Mouse (Mus musculus) forebrain, embryonic 15.5 days (tissue): ENCODE measurements around the gene 1700088E04Rik. TPM values are rescaled to one million over a fixed set of nuclear protein-coding genes. Genes with fewer than 3 reads are reported as not detected.

Experiments used
- ATAC-seq: fragments of 200-750 bp; cut with Nextera tagmentation; replicated peaks from 2 replicates; pipeline ENCODE4 v1.8.0; 2017; ENCODE audit warnings: mild to moderate bottlenecking, moderate TSS enrichment, moderate library complexity
- H3K27ac ChIP-seq: fragments of 300-500 bp; sonication (generic); replicated peaks from 2 replicates; pipeline ENCODE4 v1.5.1; 2015; ENCODE audit warnings: mild to moderate bottlenecking, inconsistent platforms
- H3K27me3 ChIP-seq: fragments of 300-500 bp; sonication (generic); 2 replicates; pipeline ENCODE4 v1.6.1; 2015; ENCODE audit warnings: inconsistent platforms
- H3K36me3 ChIP-seq: fragments of 300-500 bp; sonication (generic); 2 replicates; pipeline ENCODE4 v1.6.1; 2015; ENCODE audit warnings: mild to moderate bottlenecking, inconsistent platforms
- H3K4me1 ChIP-seq: fragments of 300-500 bp; sonication (generic); 2 replicates; pipeline ENCODE4 v1.6.1; 2015; ENCODE audit warnings: inconsistent platforms
- H3K4me2 ChIP-seq: fragments of 300-500 bp; sonication (generic); replicated peaks from 2 replicates; pipeline ENCODE4 v1.6.1; 2015; ENCODE audit warnings: mild to moderate bottlenecking, inconsistent platforms
- H3K4me3 ChIP-seq: fragments of 300-500 bp; sonication (generic); 2 replicates; pipeline ENCODE4 v1.5.1; 2015; ENCODE audit warnings: mild to moderate bottlenecking, inconsistent platforms
- H3K9ac ChIP-seq: fragments of 300-500 bp; sonication (generic); replicated peaks from 2 replicates; pipeline ENCODE4 v1.6.1; 2015; ENCODE audit warnings: mild to moderate bottlenecking, inconsistent platforms
- H3K9me3 ChIP-seq: fragments of 300-500 bp; sonication (generic); 2 replicates; pipeline ENCODE4 v1.6.1; 2016; ENCODE audit warnings: inconsistent platforms
- WGBS: fragments of 180-500 bp; shearing (Covaris S2); methylation state at CpG from one replicate; pipeline ENCODE4 v1.1.7; 2015; ENCODE audit warnings: mixed read lengths; 5-methylcytosine and 5-hydroxymethylcytosine counted together
- polyA plus RNA-seq: library from polyadenylated mRNA; unstranded; fragments of >200 nt; fragmentation: Nextera tagmentation; extraction: Ambion mirVana; gene quantifications from 2 replicates; pipeline ENCODE4 v1.2.1, GENCODE M21; 2015

1700088E04Rik gene
- polyA plus RNA-seq, 1 experiment from 2014 or later: 16.8 TPM

GRCm38 (mm10) chr15:79128208-79128607 is 12.8 kb downstream of the 1700088E04Rik start:
- Histone ChIP-seq H3K4me1 (no peaks in the 10 kb centered on the region), H3K9me3 (no peaks in the 10 kb centered on the region), H3K4me3 (no peak overlapping the region), H3K4me2 (no peak overlapping the region), H3K9ac (no peak overlapping the region), H3K27ac (no peak overlapping the region), H3K27me3 (no peaks in the 10 kb centered on the region), H3K36me3 (peaks cover 66% of the 10 kb centered on the region)
- no peak for ATAC-seq
- 97% methylated on average over 5 of the region's 5 CpGs for WGBS

- 93% methylated on average over 12 of the region's 12 CpGs for WGBS
- Histone ChIP-seq H3K4me3 (no peak overlapping the region), H3K36me3 (peaks cover 60% of the 10 kb centered on the region), H3K9me3 (no peaks in the 10 kb centered on the region), H3K27ac (no peak overlapping the region), H3K4me2 (no peak overlapping the region), H3K9ac (no peak overlapping the region), H3K27me3 (no peaks in the 10 kb centered on the region), H3K4me1 (no peaks in the 10 kb centered on the region)
- no peak for ATAC-seq
Observed at GRCm38 (mm10) chr15:79127101-79127500, 14.0 kb downstream of the 1700088E04Rik start.

GRCm38 (mm10) chr15:79126217-79126932 is 14.7 kb downstream of the 1700088E04Rik start:
- Histone ChIP-seq H3K4me3 (no peak overlapping the region), H3K27me3 (no peaks in the 10 kb centered on the region), H3K4me2 (no peak overlapping the region), H3K9ac (no peak overlapping the region), H3K9me3 (no peaks in the 10 kb centered on the region), H3K27ac (no peak overlapping the region), H3K4me1 (no peaks in the 10 kb centered on the region), H3K36me3 (peaks cover 54% of the 10 kb centered on the region)
- ATAC-seq: no peak
- 81% methylated on average over 13 of the region's 13 CpGs for WGBS

- H3K27me3 ChIP-seq: no peaks in the 10 kb centered on the region
Observed at GRCm38 (mm10) chr15:79124331-79124875, 16.6 kb downstream of the 1700088E04Rik start.

GRCm38 (mm10) chr15:79123751-79124150 is 17.3 kb downstream of the 1700088E04Rik start:
- no peak overlapping the region for H3K27ac ChIP-seq
- no peaks in the 10 kb centered on the region for H3K9me3 ChIP-seq
- peaks cover 38% of the 10 kb centered on the region for H3K36me3 ChIP-seq
- no peak overlapping the region for H3K4me3 ChIP-seq
- no peak for ATAC-seq
- 91% methylated on average over 6 of the region's 6 CpGs for WGBS
- no peaks in the 10 kb centered on the region for H3K27me3 ChIP-seq
- H3K4me2 ChIP-seq: no peak overlapping the region
- H3K4me1 ChIP-seq: no peaks in the 10 kb centered on the region
- H3K9ac ChIP-seq: no peak overlapping the region

More at GRCm38 (mm10) chr15:79124331-79124875, 16.6 kb downstream of the 1700088E04Rik start:
- Histone ChIP-seq H3K4me2 (no peak overlapping the region), H3K9me3 (no peaks in the 10 kb centered on the region), H3K9ac (no peak overlapping the region), H3K4me3 (no peak overlapping the region), H3K36me3 (peaks cover 40% of the 10 kb centered on the region), H3K4me1 (no peaks in the 10 kb centered on the region), H3K27ac (no peak overlapping the region)
- 88% methylated on average over 10 of the region's 10 CpGs for WGBS
- ATAC-seq: no peak

GRCm38 (mm10) chr15:79122546-79122945 is 18.5 kb downstream of the 1700088E04Rik start:
- Histone ChIP-seq H3K4me3 (no peak overlapping the region), H3K4me2 (no peak overlapping the region), H3K27me3 (no peaks in the 10 kb centered on the region), H3K27ac (no peak overlapping the region), H3K4me1 (no peaks in the 10 kb centered on the region), H3K9ac (no peak overlapping the region), H3K9me3 (no peaks in the 10 kb centered on the region), H3K36me3 (peaks cover 28% of the 10 kb centered on the region)
- no peak for ATAC-seq
- WGBS: 84% methylated on average over 13 of the region's 13 CpGs

GRCm38 (mm10) chr15:79122119-79122518 is 18.9 kb downstream of the 1700088E04Rik start:
- Histone ChIP-seq H3K4me2 (no peak overlapping the region), H3K27ac (no peak overlapping the region), H3K9ac (no peak overlapping the region), H3K27me3 (no peaks in the 10 kb centered on the region), H3K4me3 (no peak overlapping the region), H3K4me1 (no peaks in the 10 kb centered on the region), H3K36me3 (peaks cover 25% of the 10 kb centered on the region), H3K9me3 (no peaks in the 10 kb centered on the region)
- no peak for ATAC-seq
- 81% methylated on average over 4 of the region's 4 CpGs for WGBS

GRCm38 (mm10) chr15:79119491-79119890 is 21.6 kb downstream of the 1700088E04Rik start:
- no peak for ATAC-seq
- Histone ChIP-seq H3K4me3 (no peak overlapping the region), H3K9me3 (no peaks in the 10 kb centered on the region), H3K27me3 (no peaks in the 10 kb centered on the region), H3K4me1 (no peaks in the 10 kb centered on the region), H3K27ac (no peak overlapping the region), H3K36me3 (peaks cover 26% of the 10 kb centered on the region), H3K4me2 (no peak overlapping the region), H3K9ac (no peak overlapping the region)
- 83% methylated on average over 9 of the region's 9 CpGs for WGBS

- Histone ChIP-seq H3K27me3 (no peaks in the 10 kb centered on the region), H3K4me1 (peaks cover 16% of the 10 kb centered on the region), H3K4me2 (no peak overlapping the region), H3K4me3 (no peak overlapping the region), H3K27ac (no peak overlapping the region), H3K36me3 (peaks cover 14% of the 10 kb centered on the region), H3K9ac (no peak overlapping the region), H3K9me3 (no peaks in the 10 kb centered on the region)
- ATAC-seq: no peak
- WGBS: 67% methylated on average over 5 of the region's 5 CpGs
Observed at GRCm38 (mm10) chr15:79115276-79115675, 25.8 kb downstream of the 1700088E04Rik start.

- Histone ChIP-seq H3K9me3 (no peaks in the 10 kb centered on the region), H3K36me3 (peaks cover 10% of the 10 kb centered on the region), H3K27ac (no peak overlapping the region), H3K9ac (no peak overlapping the region), H3K27me3 (no peaks in the 10 kb centered on the region), H3K4me1 (peaks cover 34% of the 10 kb centered on the region), H3K4me3 (no peak overlapping the region), H3K4me2 (no peak overlapping the region)
- no peak for ATAC-seq
- 68% methylated on average over 4 of the region's 4 CpGs for WGBS
Observed at GRCm38 (mm10) chr15:79111774-79112173, 29.3 kb downstream of the 1700088E04Rik start.

- Histone ChIP-seq H3K27me3 (no peaks in the 10 kb centered on the region), H3K9ac (peak overlapping the region; percentile 94), H3K4me1 (peaks cover 34% of the 10 kb centered on the region), H3K9me3 (no peaks in the 10 kb centered on the region), H3K4me2 (peak overlapping the region; percentile 98), H3K4me3 (peak overlapping the region; percentile 97), H3K27ac (no peak overlapping the region), H3K36me3 (peaks cover 6% of the 10 kb centered on the region)
- no peak for ATAC-seq
- 65% methylated on average over 2 of the region's 2 CpGs for WGBS
Observed at GRCm38 (mm10) chr15:79110528-79110927, 30.5 kb downstream of the 1700088E04Rik start.

GRCm38 (mm10) chr15:79110031-79110430 is 31.0 kb downstream of the 1700088E04Rik start:
- Histone ChIP-seq H3K27me3 (no peaks in the 10 kb centered on the region), H3K27ac (no peak overlapping the region), H3K4me2 (peak overlapping the region; percentile 98), H3K4me3 (peak overlapping the region; percentile 97), H3K9me3 (no peaks in the 10 kb centered on the region), H3K36me3 (peaks cover 2% of the 10 kb centered on the region; the same call in 1 of the 2 replicates), H3K4me1 (peaks cover 34% of the 10 kb centered on the region), H3K9ac (peak overlapping the region; percentile 94)
- no peak for ATAC-seq
- WGBS: 15% methylated on average over 9 of the region's 9 CpGs
